Mouse (Mus musculus): ENCODE measurements at regions not wholly inside any gene's neighbourhood (a gene's known extent, or its start where the extent isn't known, plus 50 kb on each side); places are given as distances from the start of the nearest gene placed in this dataset.

GRCm38 (mm10) chr10:19517093-19517492 lies 74.7 kb upstream of the Ifngr1 start:
- Histone ChIP-seq H3K27me3 (ENCODE audit: control insufficient read depth, insufficient read depth, low read length) (no peaks in the 10 kb centered on the region), H3K27ac (ENCODE audit: insufficient read depth, low read length) (no peak overlapping the region), H3K36me3 (ENCODE audit: control insufficient read depth, insufficient read depth, low read length) (no peaks in the 10 kb centered on the region), H3K4me3 (ENCODE audit: extremely low read depth, insufficient read depth, insufficient read length) (no peak overlapping the region), H3K4me1 (ENCODE audit: control insufficient read depth, insufficient read depth, insufficient read length) (no peaks in the 10 kb centered on the region)
- WGBS, result 82% methylated on average over 2 of the region's 2 CpGs
- no peak for DNase-seq (ENCODE audit: low read depth in 1 of 2, low spot score in 2 of 2)
- no peak for TF ChIP-seq POLR2A (IDR thresholded peaks at IDR 0.05; ENCODE audit: low read depth, low read length)

DNA sequence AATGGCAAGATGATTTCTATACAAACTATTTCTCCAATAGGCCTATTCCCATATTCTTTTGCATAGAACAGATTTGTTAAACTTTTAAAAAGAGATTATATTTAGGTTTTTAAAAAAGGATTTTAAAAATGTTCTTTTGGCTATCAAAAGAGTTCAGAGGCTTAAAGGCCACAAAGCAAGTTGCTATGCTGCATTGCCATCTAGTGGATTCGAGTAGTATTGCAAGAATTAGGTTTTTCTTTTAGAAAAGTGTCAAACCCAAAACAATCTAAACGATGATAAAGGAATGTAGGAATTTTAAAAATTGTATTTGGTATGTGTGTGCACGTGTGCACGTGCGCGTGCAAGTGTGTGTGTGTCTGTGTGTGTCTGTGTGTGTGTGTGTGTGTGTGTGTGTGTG lies 73.0 kb upstream of the Ifngr1 start:
- Histone ChIP-seq H3K27me3 (ENCODE audit: control insufficient read depth, insufficient read depth, low read length) (no peaks in the 10 kb centered on the region), H3K4me1 (ENCODE audit: control insufficient read depth, insufficient read depth, insufficient read length) (no peaks in the 10 kb centered on the region), H3K27ac (ENCODE audit: insufficient read depth, low read length) (no peak overlapping the region), H3K4me3 (ENCODE audit: extremely low read depth, insufficient read depth, insufficient read length) (no peak overlapping the region), H3K36me3 (ENCODE audit: control insufficient read depth, insufficient read depth, low read length) (no peaks in the 10 kb centered on the region)
- TF ChIP-seq CTCF (IDR thresholded peaks at IDR 0.05; ENCODE audit: extremely low read depth, insufficient read depth, insufficient read length, insufficient replicate concordance) (no peak), POLR2A (IDR thresholded peaks at IDR 0.05; ENCODE audit: low read depth, low read length) (no peak)
- 12% methylated on average over 6 of the region's 6 CpGs for WGBS
- no peak for DNase-seq (ENCODE audit: low read depth in 1 of 2, low spot score in 2 of 2)

DNA sequence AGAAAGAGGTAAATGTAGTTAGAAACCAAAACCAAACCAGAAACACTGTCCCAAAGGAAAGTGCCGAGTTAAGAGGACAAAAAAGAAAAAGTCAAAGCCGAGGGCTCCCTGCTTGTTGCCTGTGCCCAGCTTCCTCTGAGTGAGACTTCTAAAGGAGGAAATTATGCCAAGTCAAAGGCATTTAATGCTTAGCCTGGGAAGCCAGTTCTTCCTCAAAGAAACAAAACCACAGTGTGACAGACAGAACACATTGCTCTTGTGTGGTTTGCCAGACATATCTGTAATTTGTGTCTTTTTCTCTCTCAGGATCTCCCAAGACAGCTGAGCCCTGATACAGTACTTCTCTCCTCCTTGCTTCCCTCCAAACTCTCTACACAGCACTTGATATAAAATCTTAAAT lies 69.6 kb upstream of the Ifngr1 start:
- TF ChIP-seq POLR2A (IDR thresholded peaks at IDR 0.05; ENCODE audit: low read depth, low read length), result no peak
- no peak for TF ChIP-seq CTCF (IDR thresholded peaks at IDR 0.05; ENCODE audit: extremely low read depth, insufficient read depth, insufficient read length, insufficient replicate concordance)
- WGBS, result 6% methylated on average over 2 of the region's 2 CpGs
- peak overlapping the region; percentile 7; the same call in 1 of the 2 replicates for H3K27ac ChIP-seq (ENCODE audit: insufficient read depth, low read length)

GRCm38 (mm10) chr10:19525939-19526338 lies 65.8 kb upstream of the Ifngr1 start:
- no peak for TF ChIP-seq CTCF (IDR thresholded peaks at IDR 0.05; ENCODE audit: extremely low read depth, insufficient read depth, insufficient read length, insufficient replicate concordance)
- TF ChIP-seq POLR2A (IDR thresholded peaks at IDR 0.05; ENCODE audit: low read depth, low read length), result no peak
- H3K27ac ChIP-seq (ENCODE audit: insufficient read depth, low read length), result no peak overlapping the region
- no peak for DNase-seq (ENCODE audit: low read depth in 1 of 2, low spot score in 2 of 2)
- H3K36me3 ChIP-seq (ENCODE audit: control insufficient read depth, insufficient read depth, low read length), result no peaks in the 10 kb centered on the region
- peaks cover 7% of the 10 kb centered on the region; the same call in 1 of the 2 replicates for H3K4me1 ChIP-seq (ENCODE audit: control insufficient read depth, insufficient read depth, insufficient read length)
- H3K27me3 ChIP-seq (ENCODE audit: control insufficient read depth, insufficient read depth, low read length), result no peaks in the 10 kb centered on the region
- no peak overlapping the region for H3K4me3 ChIP-seq (ENCODE audit: extremely low read depth, insufficient read depth, insufficient read length)

More for the DNA sequence above, 69.6 kb upstream of the Ifngr1 start:
- no peak for DNase-seq (ENCODE audit: low read depth in 1 of 2, low spot score in 2 of 2)
- Histone ChIP-seq H3K4me1 (ENCODE audit: control insufficient read depth, insufficient read depth, insufficient read length) (no peaks in the 10 kb centered on the region), H3K36me3 (ENCODE audit: control insufficient read depth, insufficient read depth, low read length) (no peaks in the 10 kb centered on the region), H3K27me3 (ENCODE audit: control insufficient read depth, insufficient read depth, low read length) (no peaks in the 10 kb centered on the region), H3K4me3 (ENCODE audit: extremely low read depth, insufficient read depth, insufficient read length) (no peak overlapping the region)

- Histone ChIP-seq H3K27ac (ENCODE audit: insufficient read depth, low read length) (no peak overlapping the region), H3K4me3 (ENCODE audit: extremely low read depth, insufficient read depth, insufficient read length) (no peak overlapping the region), H3K27me3 (ENCODE audit: control insufficient read depth, insufficient read depth, low read length) (no peaks in the 10 kb centered on the region), H3K36me3 (ENCODE audit: control insufficient read depth, insufficient read depth, low read length) (no peaks in the 10 kb centered on the region), H3K4me1 (ENCODE audit: control insufficient read depth, insufficient read depth, insufficient read length) (peaks cover 7% of the 10 kb centered on the region; the same call in 1 of the 2 replicates)
- 16% methylated on average over 1 of the region's 1 CpGs for WGBS
- TF ChIP-seq POLR2A (IDR thresholded peaks at IDR 0.05; ENCODE audit: low read depth, low read length), result no peak
- no peak for TF ChIP-seq CTCF (IDR thresholded peaks at IDR 0.05; ENCODE audit: extremely low read depth, insufficient read depth, insufficient read length, insufficient replicate concordance)
- DNase-seq (ENCODE audit: low read depth in 1 of 2, low spot score in 2 of 2), result no peak
Measured at GRCm38 (mm10) chr10:19526353-19526752, 65.4 kb upstream of the Ifngr1 start.

- TF ChIP-seq POLR2A (IDR thresholded peaks at IDR 0.05; ENCODE audit: low read depth, low read length) (no peak), CTCF (IDR thresholded peaks at IDR 0.05; ENCODE audit: extremely low read depth, insufficient read depth, insufficient read length, insufficient replicate concordance) (no peak)
- WGBS, result 63% methylated on average over 5 of the region's 5 CpGs
- peak overlapping the region; percentile 43; the same call in 1 of the 2 replicates for H3K27ac ChIP-seq (ENCODE audit: insufficient read depth, low read length)
Measured at GRCm38 (mm10) chr10:19529655-19530054, 62.1 kb upstream of the Ifngr1 start.

GRCm38 (mm10) chr10:19530056-19530455 lies 61.7 kb upstream of the Ifngr1 start:
- H3K27me3 ChIP-seq (ENCODE audit: control insufficient read depth, insufficient read depth, low read length), result no peaks in the 10 kb centered on the region
- no peaks in the 10 kb centered on the region for H3K36me3 ChIP-seq (ENCODE audit: control insufficient read depth, insufficient read depth, low read length)
- H3K4me3 ChIP-seq (ENCODE audit: extremely low read depth, insufficient read depth, insufficient read length), result no peak overlapping the region
- TF ChIP-seq POLR2A (IDR thresholded peaks at IDR 0.05; ENCODE audit: low read depth, low read length), result no peak
- TF ChIP-seq CTCF (IDR thresholded peaks at IDR 0.05; ENCODE audit: extremely low read depth, insufficient read depth, insufficient read length, insufficient replicate concordance), result no peak
- H3K4me1 ChIP-seq (ENCODE audit: control insufficient read depth, insufficient read depth, insufficient read length), result peaks cover 7% of the 10 kb centered on the region; the same call in 1 of the 2 replicates
- H3K27ac ChIP-seq (ENCODE audit: insufficient read depth, low read length), result peak overlapping the region; percentile 43; the same call in 1 of the 2 replicates
- DNase-seq (ENCODE audit: low read depth in 1 of 2, low spot score in 2 of 2), result peak in 1 of 2 experiments; percentile 17
- 23% methylated on average over 6 of the region's 6 CpGs for WGBS

More at GRCm38 (mm10) chr10:19529655-19530054, 62.1 kb upstream of the Ifngr1 start:
- Histone ChIP-seq H3K36me3 (ENCODE audit: control insufficient read depth, insufficient read depth, low read length) (no peaks in the 10 kb centered on the region), H3K4me1 (ENCODE audit: control insufficient read depth, insufficient read depth, insufficient read length) (peaks cover 7% of the 10 kb centered on the region; the same call in 1 of the 2 replicates), H3K27me3 (ENCODE audit: control insufficient read depth, insufficient read depth, low read length) (no peaks in the 10 kb centered on the region), H3K4me3 (ENCODE audit: extremely low read depth, insufficient read depth, insufficient read length) (no peak overlapping the region)
- DNase-seq (ENCODE audit: low read depth in 1 of 2, low spot score in 2 of 2), result no peak
